In genomic region chr17:67696694-67697386, GRCm38 (mm10) we compare ENCODE assay signal across 8 mouse cellular contexts. TPM values are rescaled to one million over a fixed set of nuclear protein-coding genes. Genes with fewer than 3 reads are reported as not detected.
A peak's percentile ranks its signal among the peaks of the same experiment; 100 is the strongest.
DNase-seq lines count a peak whose midpoint lies in the region; ATAC-seq and TF ChIP-seq lines count a peak whose summit lies in the region.

Lama1 (plus strand) TSS chr17:67697259.

- H3K4me2 ChIP-seq in hindbrain, embryonic 11.5 days (replicated peaks; ENCODE audit: low read depth, low read length) = peak within 1 kb of the TSS; percentile 91

- TF ChIP-seq CTCF in gastrocnemius, adult 2 months (IDR thresholded peaks at IDR 0.05) = peak; percentile 60

- no peak within 1 kb of the TSS for H3K27ac ChIP-seq in gastrocnemius, adult 2 months
- peak within 1 kb of the TSS; percentile 83 for H3K27ac ChIP-seq in hindbrain, embryonic 11.5 days (ENCODE audit: low read depth, low read length)
- H3K27ac ChIP-seq in limb, embryonic 10.5 days = peak within 1 kb of the TSS; percentile 88

- intact Hi-C loops in gastrocnemius, adult 2 months (cut with DNase I) = no loop called here

- no peaks in the 10 kb centered on the region for H3K36me3 ChIP-seq in hindbrain, embryonic 11.5 days (ENCODE audit: control insufficient read depth, insufficient read depth, low read length)
- H3K36me3 ChIP-seq in limb, embryonic 10.5 days = no peaks in the 10 kb centered on the region

- H3K9me3 ChIP-seq in hindbrain, embryonic 11.5 days (ENCODE audit: control insufficient read depth, low read length) = no peaks in the 10 kb centered on the region
- no peaks in the 10 kb centered on the region for H3K9me3 ChIP-seq in limb, embryonic 10.5 days (replicated peaks)

- no peaks in the 10 kb centered on the region for H3K27me3 ChIP-seq in hindbrain, embryonic 11.5 days (ENCODE audit: control insufficient read depth, insufficient read depth, low read length)
- H3K27me3 ChIP-seq in limb, embryonic 10.5 days (ENCODE audit: low read depth, poor library complexity, severe bottlenecking) = peaks cover 33% of the 10 kb centered on the region

- H3K4me3 ChIP-seq in gastrocnemius, adult 2 months = peak within 1 kb of the TSS; percentile 79
- peak within 1 kb of the TSS; percentile 86 for H3K4me3 ChIP-seq in hindbrain, embryonic 11.5 days (ENCODE audit: low read depth, low read length)
- H3K4me3 ChIP-seq in limb, embryonic 10.5 days = peak within 1 kb of the TSS; percentile 82

- DNase-seq in WW6 (ENCODE audit: low read depth, low spot score) (peak; percentile 78), MN1 (ENCODE audit: low spot score) (no peak)
- DNase-seq in c-Kit-positive CD71-negative TER-119-negative erythroid progenitor cells, embryonic 14.5 days (ENCODE audit: low read depth) = peak; percentile 47
- peak; percentile 77 for DNase-seq in gastrocnemius, adult 2 months
- DNase-seq in hindbrain, embryonic 11.5 days (ENCODE audit: low spot score) = peak; percentile 90
- DNase-seq in limb, embryonic 10.5 days (ENCODE audit: low spot score) = peak; percentile 91
- peak; percentile 77 for DNase-seq in right cerebral cortex, postnatal 4 days

- 3% methylated on average over 32 of the region's 32 CpGs for WGBS in hindbrain, embryonic 11.5 days
- WGBS in limb, embryonic 10.5 days = 2% methylated on average over 32 of the region's 32 CpGs

- peak within 1 kb of the TSS; percentile 79 for H3K9ac ChIP-seq in hindbrain, embryonic 11.5 days (ENCODE audit: low read depth, low read length)

- ATAC-seq in hindbrain, embryonic 11.5 days (ENCODE audit: low FRiP score) = peak; percentile 88
- peak; percentile 89 for ATAC-seq in megakaryocyte-erythroid progenitor cell, adult 5-6 weeks (replicated peaks; ENCODE audit: low FRiP score, low TSS enrichment, poor library complexity, severe bottlenecking)

- peaks cover 6% of the 10 kb centered on the region for H3K4me1 ChIP-seq in hindbrain, embryonic 11.5 days (replicated peaks; ENCODE audit: control insufficient read depth, insufficient read depth, low read length)
- peaks cover 55% of the 10 kb centered on the region for H3K4me1 ChIP-seq in limb, embryonic 10.5 days

RNA-seq across cellular contexts. Expression of gene Lama1, which starts in this region (rescaled TPM):
- total RNA-seq in gastrocnemius, adult 2 months (2021) = under 1 TPM; 0.17 to 0.20 TPM
- 15.5 and 22.1 TPM in 2 replicates for polyA plus RNA-seq in hindbrain, embryonic 11.5 days (2014; fragmentation: Nextera tagmentation; extraction: Ambion mirVana)
- 3.3 and 5.9 TPM in 2 replicates for polyA plus RNA-seq in limb, embryonic 10.5 days (2016; fragmentation: Nextera tagmentation; extraction: Ambion mirVana)
- not detected in 2 replicates for total RNA-seq in megakaryocyte-erythroid progenitor cell, adult 5-6 weeks (2014; fragmentation: Nextera tagmentation)
- not detected in 2 replicates for total RNA-seq in megakaryocyte-erythroid progenitor cell, adult 5-6 weeks (2017)

Comparison
In these comparisons a context has a peak if more than half of its experiments do, and no peak if none do; other contexts are left out.
1. Peak in DNase-seq and H3K4me3 ChIP-seq in gastrocnemius, adult 2 months; RNA of the gene not detected or under 1 TPM.
2. Peak in ATAC-seq in megakaryocyte-erythroid progenitor cell, adult 5-6 weeks; RNA of the gene not detected or under 1 TPM.